Mouse (Mus musculus): ENCODE data around the gene Wdr25. TPM values are rescaled to one million over a fixed set of nuclear protein-coding genes. Genes with fewer than 3 reads are reported as not detected.

The Wdr25 gene
- total RNA-seq, 1 experiment = 14.9 TPM

DNA sequence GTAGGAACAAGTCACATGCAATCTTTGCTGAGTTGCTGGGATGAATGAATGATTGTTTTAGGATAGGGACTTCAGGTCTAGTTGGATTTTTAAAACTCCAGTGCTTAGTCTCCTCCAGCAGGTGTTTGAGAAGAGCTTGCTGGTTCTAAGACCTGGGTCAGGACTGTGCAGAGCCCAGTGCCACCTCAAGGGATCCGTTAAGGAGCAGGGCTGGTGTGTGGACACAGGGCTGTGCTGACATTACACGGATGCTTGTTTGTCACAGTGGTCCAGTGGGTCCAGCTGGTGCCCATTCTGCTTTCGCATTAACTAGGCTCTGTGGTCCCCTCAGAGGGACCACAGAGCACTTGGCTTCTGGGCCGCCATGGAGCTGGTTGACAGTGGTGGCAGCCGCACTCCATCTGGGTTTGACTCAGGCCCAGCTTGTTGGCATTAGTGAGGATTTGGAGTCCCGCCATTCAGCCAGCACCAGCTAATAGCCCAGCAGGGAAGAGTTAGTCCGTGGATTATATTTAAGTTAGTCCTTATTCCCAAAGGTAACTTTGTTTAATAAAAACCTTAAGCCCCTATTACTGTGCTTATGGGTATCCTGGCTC is 23.1 kb downstream of the Wdr25 start:
- TF ChIP-seq ZC3H11A (IDR thresholded peaks at IDR 0.05; ENCODE audit: borderline replicate concordance, low read depth, low read length) (no peak), MAFK (IDR thresholded peaks at IDR 0.05; ENCODE audit: insufficient read depth, low read depth, low read length) (no peak), ZNF384 (IDR thresholded peaks at IDR 0.05; ENCODE audit: low read depth, low read length) (no peak), HCFC1 (IDR thresholded peaks at IDR 0.05; ENCODE audit: borderline replicate concordance, insufficient read depth, low read length) (no peak), CHD2 (IDR thresholded peaks at IDR 0.05; ENCODE audit: low read depth, low read length) (no peak)
- DNase-seq (ENCODE audit: low read depth, low spot score) = no peak
- H3K9ac ChIP-seq (ENCODE audit: insufficient read depth, low read depth, low read length, poor library complexity, severe bottlenecking) = no peak overlapping the region
- H3K9me3 ChIP-seq (ENCODE audit: control insufficient read depth, insufficient read depth, low read depth, low read length) = no peaks in the 10 kb centered on the region
- no peak overlapping the region for H3K27ac ChIP-seq (ENCODE audit: insufficient read depth, low read depth, low read length, poor library complexity, severe bottlenecking)
- in situ Hi-C loops (cut with MboI; ENCODE audit: low sequenced_read_pairs in 2 of 2, unreplicated experiment in 2 of 2) = loop anchor here in 1 of 2 experiments (25.0 kb wide), 1 partner anchor 396 kb away; no protein-coding TSS in a partner anchor
- H3K4me1 ChIP-seq (ENCODE audit: control insufficient read depth in 2 of 2, insufficient read depth in 2 of 2, low read length in 2 of 2, poor library complexity in 1 of 2) = peaks cover 0 to 1% of the 10 kb centered on the region in 2 experiments; a peak in 1 of 4 replicates
- peaks cover 4% of the 10 kb centered on the region; the same call in 1 of the 2 replicates for H3K36me3 ChIP-seq (ENCODE audit: control insufficient read depth, insufficient read depth, low read length, poor library complexity, severe bottlenecking)
- H3K4me3 ChIP-seq (ENCODE audit: insufficient read depth in 1 of 2, low read depth in 1 of 2, low read length in 2 of 2, poor library complexity in 1 of 2, severe bottlenecking in 1 of 2) = no peak overlapping the region

DNA sequence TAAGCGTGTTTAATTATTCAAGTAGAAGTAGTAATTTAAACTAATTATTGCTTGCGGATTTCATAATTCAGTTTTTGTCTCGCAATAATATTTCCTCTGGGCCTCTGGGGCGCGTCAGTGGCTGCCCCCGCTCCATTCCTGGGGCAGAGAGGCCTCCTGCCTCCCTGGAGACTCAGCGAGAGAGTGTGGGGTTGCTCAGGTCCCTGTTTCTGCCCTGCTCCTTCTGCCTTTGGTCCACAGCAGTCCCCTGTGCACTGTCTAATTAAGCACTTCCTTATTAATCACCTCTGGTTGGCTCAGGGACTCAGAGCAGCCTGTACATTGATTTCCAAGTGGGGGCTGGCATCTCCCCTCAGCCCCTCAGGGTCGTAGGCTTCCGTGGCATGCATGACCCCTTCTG is 24.1 kb downstream of the Wdr25 start:
- in situ Hi-C loops (cut with MboI; ENCODE audit: low sequenced_read_pairs in 2 of 2, unreplicated experiment in 2 of 2) = loop anchor here in 1 of 2 experiments (25.0 kb wide), 1 partner anchor 395 kb away; no protein-coding TSS in a partner anchor
- no peak for DNase-seq (ENCODE audit: low read depth, low spot score)
- Histone ChIP-seq H3K27ac (ENCODE audit: insufficient read depth, low read depth, low read length, poor library complexity, severe bottlenecking) (no peak overlapping the region), H3K36me3 (ENCODE audit: control insufficient read depth, insufficient read depth, low read length, poor library complexity, severe bottlenecking) (peaks cover 4% of the 10 kb centered on the region; the same call in 1 of the 2 replicates), H3K4me3 (ENCODE audit: insufficient read depth in 1 of 2, low read depth in 1 of 2, low read length in 2 of 2, poor library complexity in 1 of 2, severe bottlenecking in 1 of 2) (no peak overlapping the region), H3K9me3 (ENCODE audit: control insufficient read depth, insufficient read depth, low read depth, low read length) (no peaks in the 10 kb centered on the region), H3K4me1 (ENCODE audit: control insufficient read depth in 2 of 2, insufficient read depth in 2 of 2, low read length in 2 of 2, poor library complexity in 1 of 2) (peaks cover 0 to 1% of the 10 kb centered on the region in 2 experiments; a peak in 1 of 4 replicates), H3K9ac (ENCODE audit: insufficient read depth, low read depth, low read length, poor library complexity, severe bottlenecking) (no peak overlapping the region)
- no peak for TF ChIP-seq MAFK (IDR thresholded peaks at IDR 0.05; ENCODE audit: insufficient read depth, low read depth, low read length)
- TF ChIP-seq ZC3H11A (IDR thresholded peaks at IDR 0.05; ENCODE audit: borderline replicate concordance, low read depth, low read length) = no peak
- TF ChIP-seq ZNF384 (IDR thresholded peaks at IDR 0.05; ENCODE audit: low read depth, low read length) = no peak
- TF ChIP-seq CHD2 (IDR thresholded peaks at IDR 0.05; ENCODE audit: low read depth, low read length) = no peak
- no peak for TF ChIP-seq HCFC1 (IDR thresholded peaks at IDR 0.05; ENCODE audit: borderline replicate concordance, insufficient read depth, low read length)

DNA sequence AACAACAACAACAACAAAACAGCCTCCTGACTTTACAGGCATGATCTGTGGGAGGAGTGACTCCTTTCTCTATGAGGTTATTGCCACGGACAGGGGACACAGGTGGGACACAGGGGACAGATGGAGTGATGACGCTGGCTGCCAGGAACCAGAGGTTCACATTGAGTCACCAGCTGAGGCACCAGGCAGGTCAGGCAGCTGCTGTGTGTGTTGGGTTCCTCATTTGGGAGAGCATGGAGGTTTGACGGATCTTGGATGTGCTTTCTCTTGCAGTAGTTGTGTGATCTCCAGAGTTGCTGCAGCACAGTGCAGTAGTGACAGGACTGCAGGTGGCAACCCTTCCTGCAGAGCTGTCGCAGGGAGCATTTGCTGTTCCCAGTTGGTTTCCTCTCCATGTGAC is 25.3 kb downstream of the Wdr25 start:
- no peak overlapping the region for H3K9ac ChIP-seq (ENCODE audit: insufficient read depth, low read depth, low read length, poor library complexity, severe bottlenecking)
- no peak overlapping the region for H3K27ac ChIP-seq (ENCODE audit: insufficient read depth, low read depth, low read length, poor library complexity, severe bottlenecking)
- peaks cover 0 to 1% of the 10 kb centered on the region in 2 experiments; a peak in 1 of 4 replicates for H3K4me1 ChIP-seq (ENCODE audit: control insufficient read depth in 2 of 2, insufficient read depth in 2 of 2, low read length in 2 of 2, poor library complexity in 1 of 2)
- in situ Hi-C loops (cut with MboI; ENCODE audit: low sequenced_read_pairs in 2 of 2, unreplicated experiment in 2 of 2) = loop anchor here in 1 of 2 experiments (25.0 kb wide), 1 partner anchor 394 kb away; no protein-coding TSS in a partner anchor
- no peaks in the 10 kb centered on the region for H3K9me3 ChIP-seq (ENCODE audit: control insufficient read depth, insufficient read depth, low read depth, low read length)
- H3K4me3 ChIP-seq (ENCODE audit: insufficient read depth in 1 of 2, low read depth in 1 of 2, low read length in 2 of 2, poor library complexity in 1 of 2, severe bottlenecking in 1 of 2) = no peak overlapping the region
- no peak for TF ChIP-seq CHD2 (IDR thresholded peaks at IDR 0.05; ENCODE audit: low read depth, low read length)
- no peak for TF ChIP-seq HCFC1 (IDR thresholded peaks at IDR 0.05; ENCODE audit: borderline replicate concordance, insufficient read depth, low read length)
- DNase-seq (ENCODE audit: low read depth, low spot score) = no peak
- H3K36me3 ChIP-seq (ENCODE audit: control insufficient read depth, insufficient read depth, low read length, poor library complexity, severe bottlenecking) = peaks cover 7% of the 10 kb centered on the region; the same call in 1 of the 2 replicates

DNA sequence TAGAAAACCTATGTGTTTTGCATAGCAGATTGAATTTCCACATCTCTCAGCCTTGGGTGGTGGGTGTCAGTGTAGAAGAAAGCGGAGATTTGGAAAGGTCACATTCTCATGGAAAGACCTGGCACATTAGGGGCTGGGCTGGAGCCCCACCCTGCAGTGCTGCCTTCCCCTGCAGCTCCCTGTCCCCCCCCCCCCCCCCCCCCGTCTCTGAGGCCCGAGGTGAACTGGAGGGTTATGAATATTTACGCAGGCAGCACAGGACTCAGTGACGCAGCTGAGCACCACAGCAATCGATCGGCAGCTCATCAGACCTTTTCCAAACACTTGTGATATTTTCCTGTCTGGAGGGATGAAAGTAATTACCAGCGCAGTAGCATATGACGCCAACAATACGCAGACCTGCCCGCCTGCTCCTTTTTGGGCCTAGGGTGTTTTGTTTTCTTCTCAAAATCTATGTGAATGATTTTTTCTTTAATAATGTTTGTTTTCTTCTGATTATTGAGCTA is 33.2 kb downstream of the Wdr25 start:
- Histone ChIP-seq H3K9ac (ENCODE audit: insufficient read depth, low read depth, low read length, poor library complexity, severe bottlenecking) (no peak overlapping the region), H3K4me3 (ENCODE audit: insufficient read depth in 1 of 2, low read depth in 1 of 2, low read length in 2 of 2, poor library complexity in 1 of 2, severe bottlenecking in 1 of 2) (no peak overlapping the region), H3K9me3 (ENCODE audit: control insufficient read depth, insufficient read depth, low read depth, low read length) (no peaks in the 10 kb centered on the region), H3K4me1 (ENCODE audit: control insufficient read depth in 2 of 2, insufficient read depth in 2 of 2, low read length in 2 of 2, poor library complexity in 1 of 2) (peaks cover 0 to 10% of the 10 kb centered on the region in 2 experiments; a peak in 2 of 4 replicates), H3K36me3 (ENCODE audit: control insufficient read depth, insufficient read depth, low read length, poor library complexity, severe bottlenecking) (peaks cover 4% of the 10 kb centered on the region; the same call in 1 of the 2 replicates), H3K27ac (ENCODE audit: insufficient read depth, low read depth, low read length, poor library complexity, severe bottlenecking) (no peak overlapping the region)
- DNase-seq (ENCODE audit: low read depth, low spot score) = no peak
- TF ChIP-seq ZNF384 (IDR thresholded peaks at IDR 0.05; ENCODE audit: low read depth, low read length) = no peak
- TF ChIP-seq MAFK (IDR thresholded peaks at IDR 0.05; ENCODE audit: insufficient read depth, low read depth, low read length) = no peak
- no peak for TF ChIP-seq CHD2 (IDR thresholded peaks at IDR 0.05; ENCODE audit: low read depth, low read length)
- no peak for TF ChIP-seq ZC3H11A (IDR thresholded peaks at IDR 0.05; ENCODE audit: borderline replicate concordance, low read depth, low read length)
- no peak for TF ChIP-seq HCFC1 (IDR thresholded peaks at IDR 0.05; ENCODE audit: borderline replicate concordance, insufficient read depth, low read length)
- in situ Hi-C loops (cut with MboI; ENCODE audit: low sequenced_read_pairs in 2 of 2, unreplicated experiment in 2 of 2) = no loop called here
